ENCODE assay signal across 18 mouse cellular contexts in genomic region chr2:151879760-151880159, GRCm38 (mm10). TPM values are rescaled to one million over a fixed set of nuclear protein-coding genes. Genes with fewer than 3 reads are reported as not detected.
DNase-seq lines count a peak whose midpoint lies in the region; TF ChIP-seq lines count a peak whose summit lies in the region.
"Had no signal": no experiment of that assay in that cellular context is flagged by ENCODE, and none has a peak within 500 bp of the region (broad histone marks: within the 10 kb centered on the region; RNA-seq: fewer than 3 reads in every experiment).

No protein-coding gene starts in this region.

- no peaks in the 10 kb centered on the region for H3K36me3 ChIP-seq in E14TG2a.4 (ENCODE audit: insufficient read depth, low read length)
- H3K36me3 ChIP-seq: forebrain, embryonic 15.5 days; hindbrain, embryonic 15.5 days; limb, embryonic 15.5 days had no signal

- H3K4me1 ChIP-seq in E14TG2a.4 (replicated peaks; ENCODE audit: low read depth, low read length): peaks cover 10% of the 10 kb centered on the region; the same call in 1 of the 2 replicates
- H3K4me1 ChIP-seq: forebrain, embryonic 15.5 days; hindbrain, embryonic 15.5 days had no signal

- peaks cover 12% of the 10 kb centered on the region; the same call in 1 of the 2 replicates for H3K27me3 ChIP-seq in E14TG2a.4 (ENCODE audit: insufficient read depth, low read length)
- H3K27me3 ChIP-seq: forebrain, embryonic 15.5 days; limb, embryonic 15.5 days had no signal

- TF ChIP-seq CTCF in E14TG2a.4 (conservative IDR thresholded peaks at IDR 0.05; ENCODE audit: low read length): peak; percentile 47

- peak; percentile 21 for DNase-seq in kidney, postnatal 14 days
- no peak for DNase-seq in kidney, adult 11 months
- DNase-seq in 3T3-L1 (ENCODE audit: low read depth, low spot score): peak; percentile 73
- peak; percentile 87 for DNase-seq in ZHBTc4 (ENCODE audit: low read depth, low spot score)
- no peak for DNase-seq in adrenal gland, adult 2 months
- no peak for DNase-seq in layer of hippocampus, postnatal 25 days (ENCODE audit: extremely low spot score in 1 of 2, low spot score in 1 of 2)
- DNase-seq: gastrocnemius, adult 2 months; heart, postnatal 10 days; right cerebral cortex, adult 18-20 months had no signal

- peak overlapping the region; percentile 52 for H3K4me3 ChIP-seq in E14TG2a.4 (replicated peaks; ENCODE audit: low read length)
- H3K4me3 ChIP-seq: forebrain, embryonic 15.5 days; gastrocnemius, adult 2 months; hindbrain, embryonic 15.5 days; limb, embryonic 15.5 days had no signal

- no peaks in the 10 kb centered on the region for H3K9me3 ChIP-seq in E14TG2a.4 (ENCODE audit: low read length)
- H3K9me3 ChIP-seq: forebrain, embryonic 15.5 days; hindbrain, embryonic 15.5 days; limb, embryonic 15.5 days had no signal

RNA-seq across cellular contexts. Expression of gene Angpt4, which starts 31.2 kb away (rescaled TPM):
- 1 to 10 TPM in 1 of 2 experiments, under 1 TPM in 1; 0.63 to 1.6 TPM for total RNA-seq in adrenal gland, adult 2 months (2021)
- polyA plus RNA-seq in adrenal gland, adult 2 months (2012; rRNA removed): 1.1 and 1.9 TPM in 2 replicates
- under 1 TPM; 0.30 to 0.96 TPM for total RNA-seq in layer of hippocampus, postnatal 25 days (2021)
- total RNA-seq: left cerebral cortex, adult 18-20 months; megakaryocyte-erythroid progenitor cell, adult 5-6 weeks; neutrophil, adult 5-6 weeks had no signal
- polyA plus RNA-seq: forebrain, embryonic 15.5 days had no signal

RNA-seq across cellular contexts. Expression of gene Rspo4, which starts 37.0 kb away (rescaled TPM):
- under 1 TPM; 0.17 to 0.72 TPM for total RNA-seq in adrenal gland, adult 2 months (2021)
- 0.06 and 0.15 TPM in 2 replicates for polyA plus RNA-seq in adrenal gland, adult 2 months (2012; rRNA removed)
- not detected for total RNA-seq in layer of hippocampus, postnatal 25 days (2021)
- total RNA-seq: gastrocnemius, adult 2 months; heart, postnatal 10 days; megakaryocyte-erythroid progenitor cell, adult 5-6 weeks; neutrophil, adult 5-6 weeks had no signal
- polyA plus RNA-seq: large intestine, adult 2 months; stomach, embryonic 14.5 days had no signal

Comparison
In these comparisons a context has a peak if more than half of its experiments do, and no peak if none do; other contexts are left out.
1. DNase-seq: peak in kidney, postnatal 14 days (single experiment), 3T3-L1 (single experiment) and ZHBTc4 (single experiment); none in kidney, adult 11 months (single experiment), adrenal gland, adult 2 months (single experiment) and layer of hippocampus, postnatal 25 days (0 of 2).